Mouse (Mus musculus): ENCODE data around the gene Wars. TPM values are rescaled to one million over a fixed set of nuclear protein-coding genes. Genes with fewer than 3 reads are reported as not detected.

The Wars gene
- 112 and 119 TPM in 2 replicates for polyA plus RNA-seq (2014; fragmentation: Nextera tagmentation; extraction: Ambion mirVana)

DNA sequence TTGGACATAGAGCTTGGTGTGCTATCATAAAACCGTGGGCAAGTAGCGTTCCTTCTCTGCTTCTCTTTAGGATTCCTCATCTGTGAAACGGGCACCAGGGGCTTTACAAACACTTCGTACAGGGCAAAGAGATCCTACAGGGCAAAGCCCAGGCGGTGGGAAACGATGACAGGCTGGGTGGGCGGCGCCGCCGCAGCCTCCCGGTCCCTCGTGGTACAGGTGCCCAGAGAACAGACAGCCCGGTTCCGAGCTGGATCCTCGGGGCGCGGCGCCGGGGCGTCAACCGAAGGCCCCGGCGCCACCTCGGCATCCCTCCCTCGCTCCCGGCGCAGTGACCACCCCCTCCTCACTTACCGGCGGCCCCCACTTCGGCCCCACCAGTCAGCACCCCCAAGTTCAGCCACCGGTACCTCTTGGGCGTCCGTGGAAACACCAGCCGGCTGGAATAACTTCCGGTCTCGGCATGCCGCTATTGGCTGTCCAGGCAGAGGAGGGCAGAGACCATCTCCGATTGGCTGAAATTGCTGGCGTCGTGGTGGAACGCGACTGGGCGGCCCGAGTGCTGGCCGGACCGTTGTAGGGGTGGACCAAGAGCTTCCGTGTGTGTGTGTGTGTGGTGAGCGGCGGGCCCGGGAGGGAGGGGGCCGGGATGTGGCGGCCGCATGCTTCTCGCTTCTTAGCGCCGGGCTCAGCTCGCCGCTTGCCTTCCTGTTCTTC, at the start of gene Wars:
Wars (minus strand) TSS at position 460 of the 717 bp plus-strand sequence.
- Histone ChIP-seq H3K4me2 (replicated peaks; ENCODE audit: low read depth, low read length) (peak within 1 kb of the TSS; percentile 87), H3K4me3 (ENCODE audit: low read depth, low read length) (peak within 1 kb of the TSS; percentile 58), H3K36me3 (ENCODE audit: control insufficient read depth, insufficient read depth, low read length) (0 out of 2 replicates have a peak, but pooled peaks cover 1% of the 10 kb centered on the region), H3K9me3 (ENCODE audit: control insufficient read depth, low read length) (no peaks in the 10 kb centered on the region), H3K27ac (ENCODE audit: low read depth, low read length) (no peak within 1 kb of the TSS), H3K4me1 (replicated peaks; ENCODE audit: control insufficient read depth, insufficient read depth, low read length) (peaks cover 9% of the 10 kb centered on the region; the same call in 1 of the 2 replicates), H3K27me3 (ENCODE audit: control insufficient read depth, insufficient read depth, low read length) (no peaks in the 10 kb centered on the region), H3K9ac (ENCODE audit: low read depth, low read length) (peak within 1 kb of the TSS; percentile 76)
- ATAC-seq (ENCODE audit: low FRiP score) (peak; percentile 100), DNase-seq (ENCODE audit: low spot score) (peak; percentile 94)
- WGBS, result under 1% methylated on average over 51 of the region's 58 CpGs

GRCm38 (mm10) chr12:108942203-108942923, 48.4 kb upstream of the Wars start:
- no peak overlapping the region for H3K27ac ChIP-seq (ENCODE audit: low read depth, low read length)
- whole genome bisulfite sequencing, result 85% methylated on average over 14 of the region's 14 CpGs

GRCm38 (mm10) chr12:108941282-108941681, 47.3 kb upstream of the Wars start:
- Histone ChIP-seq H3K4me2 (replicated peaks; ENCODE audit: low read depth, low read length) (no peak overlapping the region), H3K36me3 (ENCODE audit: control insufficient read depth, insufficient read depth, low read length) (no peaks in the 10 kb centered on the region), H3K27ac (ENCODE audit: low read depth, low read length) (no peak overlapping the region), H3K4me3 (ENCODE audit: low read depth, low read length) (no peak overlapping the region), H3K27me3 (ENCODE audit: control insufficient read depth, insufficient read depth, low read length) (no peaks in the 10 kb centered on the region), H3K9me3 (ENCODE audit: control insufficient read depth, low read length) (no peaks in the 10 kb centered on the region), H3K9ac (ENCODE audit: low read depth, low read length) (no peak overlapping the region), H3K4me1 (replicated peaks; ENCODE audit: control insufficient read depth, insufficient read depth, low read length) (no peaks in the 10 kb centered on the region)
- WGBS, result 64% methylated on average over 2 of the region's 2 CpGs
- DNase-seq (ENCODE audit: low spot score), result no peak
- ATAC-seq (ENCODE audit: low FRiP score), result no peak

More at GRCm38 (mm10) chr12:108942203-108942923, 48.4 kb upstream of the Wars start:
- Histone ChIP-seq H3K9ac (ENCODE audit: low read depth, low read length) (no peak overlapping the region), H3K4me3 (ENCODE audit: low read depth, low read length) (no peak overlapping the region), H3K9me3 (ENCODE audit: control insufficient read depth, low read length) (no peaks in the 10 kb centered on the region), H3K36me3 (ENCODE audit: control insufficient read depth, insufficient read depth, low read length) (no peaks in the 10 kb centered on the region), H3K4me1 (replicated peaks; ENCODE audit: control insufficient read depth, insufficient read depth, low read length) (no peaks in the 10 kb centered on the region), H3K4me2 (replicated peaks; ENCODE audit: low read depth, low read length) (no peak overlapping the region), H3K27me3 (ENCODE audit: control insufficient read depth, insufficient read depth, low read length) (no peaks in the 10 kb centered on the region)
- ATAC-seq (ENCODE audit: low FRiP score), result no peak
- no peak for DNase-seq (ENCODE audit: low spot score)

- Histone ChIP-seq H3K27me3 (ENCODE audit: control insufficient read depth, insufficient read depth, low read length) (no peaks in the 10 kb centered on the region), H3K9me3 (ENCODE audit: control insufficient read depth, low read length) (no peaks in the 10 kb centered on the region), H3K4me1 (replicated peaks; ENCODE audit: control insufficient read depth, insufficient read depth, low read length) (no peaks in the 10 kb centered on the region), H3K36me3 (ENCODE audit: control insufficient read depth, insufficient read depth, low read length) (no peaks in the 10 kb centered on the region), H3K9ac (ENCODE audit: low read depth, low read length) (no peak overlapping the region), H3K4me2 (replicated peaks; ENCODE audit: low read depth, low read length) (no peak overlapping the region), H3K4me3 (ENCODE audit: low read depth, low read length) (no peak overlapping the region), H3K27ac (ENCODE audit: low read depth, low read length) (no peak overlapping the region)
- 38% methylated on average over 1 of the region's 1 CpGs for WGBS
- ATAC-seq (ENCODE audit: low FRiP score) (no peak), DNase-seq (ENCODE audit: low spot score) (no peak)
Observed at GRCm38 (mm10) chr12:108940255-108940654, 46.3 kb upstream of the Wars start.

DNA sequence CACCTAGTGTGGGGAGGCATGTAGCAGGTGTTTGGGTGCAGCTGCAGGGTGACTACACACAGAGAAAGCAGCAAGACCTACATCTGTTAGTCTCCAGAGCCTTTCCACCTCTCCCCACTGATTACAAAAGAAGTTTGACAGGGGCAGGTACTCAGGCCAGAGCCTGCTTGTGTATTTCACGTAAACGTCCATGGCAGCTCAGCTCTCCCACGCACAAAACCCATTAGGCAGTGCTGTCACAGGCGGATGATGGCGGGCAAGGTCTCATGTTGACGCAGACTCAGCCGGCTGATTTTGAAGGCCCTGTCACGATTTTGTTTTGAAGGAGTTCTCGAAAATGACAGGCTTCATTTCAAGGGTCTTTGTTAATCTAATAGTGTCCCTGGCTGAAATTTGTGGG, 45.3 kb upstream of the Wars start:
- DNase-seq (ENCODE audit: low spot score) (no peak), ATAC-seq (ENCODE audit: low FRiP score) (no peak)
- H3K4me1 ChIP-seq (replicated peaks; ENCODE audit: control insufficient read depth, insufficient read depth, low read length), result no peaks in the 10 kb centered on the region
- no peak overlapping the region for H3K9ac ChIP-seq (ENCODE audit: low read depth, low read length)
- H3K4me3 ChIP-seq (ENCODE audit: low read depth, low read length), result no peak overlapping the region
- no peaks in the 10 kb centered on the region for H3K27me3 ChIP-seq (ENCODE audit: control insufficient read depth, insufficient read depth, low read length)
- no peaks in the 10 kb centered on the region for H3K36me3 ChIP-seq (ENCODE audit: control insufficient read depth, insufficient read depth, low read length)
- 0 out of 2 replicates have a peak overlapping the region, but pooled peaks have one; percentile 36 for H3K27ac ChIP-seq (ENCODE audit: low read depth, low read length)
- WGBS, result 79% methylated on average over 9 of the region's 9 CpGs
- no peak overlapping the region for H3K4me2 ChIP-seq (replicated peaks; ENCODE audit: low read depth, low read length)
- H3K9me3 ChIP-seq (ENCODE audit: control insufficient read depth, low read length), result no peaks in the 10 kb centered on the region

DNA sequence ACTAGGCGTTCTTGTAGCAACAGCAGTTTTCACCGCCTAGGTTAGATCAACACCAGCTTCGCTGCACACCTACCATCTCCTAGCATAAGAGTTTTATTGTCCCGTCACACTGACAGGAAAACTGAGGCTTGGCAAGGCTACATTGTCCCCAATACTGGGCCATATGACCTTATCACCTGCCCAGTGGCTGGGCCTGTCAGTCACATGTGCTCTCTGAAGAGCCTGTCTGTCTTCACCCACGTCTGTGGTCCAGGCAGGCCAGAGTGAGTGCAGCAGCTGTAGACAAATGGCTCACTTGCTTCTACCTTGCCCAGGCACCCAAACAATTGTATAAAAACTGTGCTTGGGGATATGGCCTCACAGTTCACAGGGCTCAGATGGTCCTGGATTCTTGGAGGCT, 44.9 kb upstream of the Wars start:
- no peaks in the 10 kb centered on the region for H3K4me1 ChIP-seq (replicated peaks; ENCODE audit: control insufficient read depth, insufficient read depth, low read length)
- no peaks in the 10 kb centered on the region for H3K27me3 ChIP-seq (ENCODE audit: control insufficient read depth, insufficient read depth, low read length)
- DNase-seq (ENCODE audit: low spot score) (no peak), ATAC-seq (ENCODE audit: low FRiP score) (no peak)
- no peak overlapping the region for H3K9ac ChIP-seq (ENCODE audit: low read depth, low read length)
- H3K9me3 ChIP-seq (ENCODE audit: control insufficient read depth, low read length), result no peaks in the 10 kb centered on the region
- 81% methylated on average over 5 of the region's 5 CpGs for WGBS
- H3K27ac ChIP-seq (ENCODE audit: low read depth, low read length), result 0 out of 2 replicates have a peak overlapping the region, but pooled peaks have one; percentile 36
- H3K36me3 ChIP-seq (ENCODE audit: control insufficient read depth, insufficient read depth, low read length), result no peaks in the 10 kb centered on the region
- no peak overlapping the region for H3K4me3 ChIP-seq (ENCODE audit: low read depth, low read length)
- H3K4me2 ChIP-seq (replicated peaks; ENCODE audit: low read depth, low read length), result no peak overlapping the region

GRCm38 (mm10) chr12:108937506-108937905, 43.5 kb upstream of the Wars start:
- ATAC-seq (ENCODE audit: low FRiP score), result no peak
- 88% methylated on average over 4 of the region's 4 CpGs for whole genome bisulfite sequencing

DNA sequence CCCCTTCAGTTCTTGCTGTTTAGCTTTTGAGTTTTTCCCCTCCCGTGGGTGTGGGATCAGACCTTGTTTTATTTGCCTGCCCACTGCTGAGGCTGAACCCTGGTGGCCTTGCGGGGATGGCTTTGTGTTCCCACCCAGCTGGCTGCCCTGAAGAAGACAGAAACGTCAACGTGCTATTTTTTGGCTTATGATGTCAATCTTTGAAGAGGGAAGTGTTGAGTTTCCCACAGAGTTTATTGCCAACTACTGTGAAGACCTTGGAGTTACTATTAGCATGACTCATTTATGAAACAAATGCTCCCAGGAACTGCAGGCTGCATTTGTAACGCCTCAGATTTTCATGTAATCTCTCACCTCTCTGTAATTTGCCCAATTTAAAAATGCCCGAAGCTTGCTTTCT, 42.9 kb upstream of the Wars start:
- H3K9me3 ChIP-seq (ENCODE audit: control insufficient read depth, low read length), result no peaks in the 10 kb centered on the region
- no peak overlapping the region for H3K27ac ChIP-seq (ENCODE audit: low read depth, low read length)
- ATAC-seq (ENCODE audit: low FRiP score) (no peak), DNase-seq (ENCODE audit: low spot score) (no peak)
- H3K4me1 ChIP-seq (replicated peaks; ENCODE audit: control insufficient read depth, insufficient read depth, low read length), result no peaks in the 10 kb centered on the region
- WGBS, result 55% methylated on average over 6 of the region's 6 CpGs
- no peak overlapping the region for H3K4me3 ChIP-seq (ENCODE audit: low read depth, low read length)
- no peaks in the 10 kb centered on the region for H3K36me3 ChIP-seq (ENCODE audit: control insufficient read depth, insufficient read depth, low read length)
- H3K27me3 ChIP-seq (ENCODE audit: control insufficient read depth, insufficient read depth, low read length), result no peaks in the 10 kb centered on the region
- H3K4me2 ChIP-seq (replicated peaks; ENCODE audit: low read depth, low read length), result no peak overlapping the region
- H3K9ac ChIP-seq (ENCODE audit: low read depth, low read length), result no peak overlapping the region

More at GRCm38 (mm10) chr12:108937506-108937905, 43.5 kb upstream of the Wars start:
- Histone ChIP-seq H3K4me1 (replicated peaks; ENCODE audit: control insufficient read depth, insufficient read depth, low read length) (no peaks in the 10 kb centered on the region), H3K9me3 (ENCODE audit: control insufficient read depth, low read length) (no peaks in the 10 kb centered on the region), H3K36me3 (ENCODE audit: control insufficient read depth, insufficient read depth, low read length) (no peaks in the 10 kb centered on the region), H3K27ac (ENCODE audit: low read depth, low read length) (no peak overlapping the region), H3K4me2 (replicated peaks; ENCODE audit: low read depth, low read length) (no peak overlapping the region), H3K4me3 (ENCODE audit: low read depth, low read length) (no peak overlapping the region), H3K9ac (ENCODE audit: low read depth, low read length) (no peak overlapping the region), H3K27me3 (ENCODE audit: control insufficient read depth, insufficient read depth, low read length) (no peaks in the 10 kb centered on the region)
- DNase-seq (ENCODE audit: low spot score), result no peak
